Mouse (Mus musculus) kidney, adult 2 months (tissue): ENCODE results near the gene Nol7.

ENCODE experiments used
- CTCF ChIP-seq: fragments of 200-500 bp; conservative IDR thresholded peaks from 2 replicates; pipeline ENCODE4 v1.5.1; 2011; ENCODE audit warnings: low read depth, mild to moderate bottlenecking, control low read depth, low read length, moderate library complexity, mixed read lengths; ENCODE audit not compliant: insufficient read depth, insufficient read length
- POLR2A ChIP-seq: fragments of 200-500 bp; IDR thresholded peaks from one replicate; pipeline ENCODE4 v1.6.1; 2011; ENCODE audit warnings: low read depth, low read length, control low read depth

DNA sequence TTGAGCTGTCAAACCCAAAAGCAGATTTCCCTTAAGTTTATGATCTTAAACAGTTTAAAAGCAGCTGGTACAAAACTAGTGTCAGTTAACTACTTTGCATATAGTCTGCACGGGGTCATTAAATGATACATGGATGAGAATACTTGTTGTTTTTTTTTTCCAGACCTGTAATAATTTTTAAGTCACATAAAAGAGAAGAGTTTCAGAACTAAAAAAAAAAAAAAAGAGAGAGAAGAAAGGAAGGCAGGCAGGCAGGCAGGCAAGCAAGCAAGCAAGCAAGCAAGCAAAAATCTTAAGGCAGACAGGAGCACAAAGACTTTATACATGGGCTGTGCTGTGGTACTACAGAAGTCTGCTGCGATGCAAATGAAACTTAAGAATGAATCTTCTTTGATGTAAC is 35.2 kb downstream of the Nol7 start:
- no peak for TF ChIP-seq CTCF
- TF ChIP-seq POLR2A = no peak
